Mouse (Mus musculus): ENCODE results near the gene Gm1979. TPM values are rescaled to one million over a fixed set of nuclear protein-coding genes. Genes with fewer than 3 reads are reported as not detected.
A peak's percentile ranks its signal among the peaks of the same experiment; 100 is the strongest.
"Not testable (repeated sequence)": the region's sequence is repeated elsewhere in the genome, so short reads cannot be mapped to it uniquely, and the experiment has no call there.

Gm1979 gene
- not detected in 2 replicates for polyA plus RNA-seq (2012; rRNA removed)
- 0.15 and 0.30 TPM in 2 replicates for polyA plus RNA-seq (2014; fragmentation: Nextera tagmentation; extraction: Ambion mirVana)

DNA sequence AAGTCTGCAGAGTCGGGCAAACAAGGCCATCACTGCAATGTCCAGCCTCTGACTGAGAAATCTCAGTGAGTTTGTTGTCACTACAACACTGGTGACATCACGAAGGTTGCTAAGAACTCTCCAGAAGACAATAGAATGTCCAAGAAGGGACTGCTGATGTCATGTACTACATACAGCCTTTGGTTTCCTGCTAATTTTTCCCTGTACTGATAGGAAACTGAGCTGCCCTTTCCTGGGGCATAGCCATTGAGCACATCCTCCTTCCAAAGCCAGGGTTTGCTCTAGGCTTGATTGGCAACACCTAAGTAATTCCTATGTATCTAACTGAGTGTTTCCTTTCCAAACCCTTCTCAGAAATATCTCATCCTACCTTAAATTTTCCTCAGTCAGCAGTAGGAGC is at the start of gene Gm1979:
Gm1979 (minus strand) TSS at position 101 of the 400 bp plus-strand sequence.
- not testable (repeated sequence) for H3K27me3 ChIP-seq (ENCODE audit: control insufficient read depth, insufficient read depth, low read length); H3K9ac ChIP-seq (ENCODE audit: low read depth, low read length, severe bottlenecking); DNase-seq (ENCODE audit: low spot score); H3K4me1 ChIP-seq (ENCODE audit: control insufficient read depth, insufficient read depth, low read length); H3K9me3 ChIP-seq (ENCODE audit: control insufficient read depth, low read length); ATAC-seq (ENCODE audit: low FRiP score, low read depth); H3K4me2 ChIP-seq (replicated peaks; ENCODE audit: low read depth, low read length, severe bottlenecking); H3K36me3 ChIP-seq (ENCODE audit: control insufficient read depth, insufficient read depth, low read length); H3K27ac ChIP-seq (replicated peaks; ENCODE audit: low read depth, low read length); H3K4me3 ChIP-seq (replicated peaks; ENCODE audit: low read length)
- 92% methylated on average over 1 of the region's 2 CpGs for WGBS

- not testable (repeated sequence) for H3K36me3 ChIP-seq (ENCODE audit: control insufficient read depth, insufficient read depth, low read length); H3K4me3 ChIP-seq (replicated peaks; ENCODE audit: low read length); DNase-seq (ENCODE audit: low spot score); H3K4me2 ChIP-seq (replicated peaks; ENCODE audit: low read depth, low read length, severe bottlenecking); H3K4me1 ChIP-seq (ENCODE audit: control insufficient read depth, insufficient read depth, low read length); H3K9ac ChIP-seq (ENCODE audit: low read depth, low read length, severe bottlenecking); H3K27me3 ChIP-seq (ENCODE audit: control insufficient read depth, insufficient read depth, low read length); H3K9me3 ChIP-seq (ENCODE audit: control insufficient read depth, low read length); ATAC-seq (ENCODE audit: low FRiP score, low read depth); H3K27ac ChIP-seq (replicated peaks; ENCODE audit: low read depth, low read length)
- WGBS = 69% methylated on average over 2 of the region's 2 CpGs
These were observed 34.9 kb upstream of the Gm1979 start, which contains the start of gene Speer4a for GRCm38 (mm10) chr5:26039458-26039857. Gene Speer4a (minus strand): TSS chr5:26039558.

DNA sequence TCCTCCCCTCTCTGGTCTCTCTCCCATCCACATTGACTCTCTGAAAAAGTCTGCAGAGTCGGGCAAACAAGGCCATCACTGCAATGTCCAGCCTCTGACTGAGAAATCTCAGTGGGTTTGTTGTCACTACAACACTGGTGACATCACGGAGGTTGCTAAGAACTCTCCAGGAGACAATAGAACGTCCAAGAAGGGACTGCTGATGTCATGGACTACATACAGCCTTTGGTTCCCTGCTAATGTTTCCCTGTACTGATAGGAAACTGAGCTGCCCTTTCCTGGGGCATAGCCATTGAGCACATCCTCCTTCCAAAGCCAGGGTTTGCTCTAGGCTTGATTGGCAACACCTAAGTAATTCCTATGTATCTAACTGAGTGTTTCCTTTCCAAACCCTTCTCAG is 18.2 kb upstream of the Gm1979 start, which contains the start of gene Gm5862:
Gm5862 (minus strand) TSS at position 101 of the 400 bp plus-strand sequence.
- H3K36me3 ChIP-seq (ENCODE audit: control insufficient read depth, insufficient read depth, low read length); ATAC-seq (ENCODE audit: low FRiP score, low read depth); H3K27me3 ChIP-seq (ENCODE audit: control insufficient read depth, insufficient read depth, low read length); H3K4me3 ChIP-seq (replicated peaks; ENCODE audit: low read length); H3K27ac ChIP-seq (replicated peaks; ENCODE audit: low read depth, low read length); H3K9me3 ChIP-seq (ENCODE audit: control insufficient read depth, low read length); H3K4me1 ChIP-seq (ENCODE audit: control insufficient read depth, insufficient read depth, low read length); H3K4me2 ChIP-seq (replicated peaks; ENCODE audit: low read depth, low read length, severe bottlenecking); DNase-seq (ENCODE audit: low spot score); H3K9ac ChIP-seq (ENCODE audit: low read depth, low read length, severe bottlenecking): not testable (repeated sequence)
- no CpG with 5 or more reads among the region's 3 CpGs for WGBS

DNA sequence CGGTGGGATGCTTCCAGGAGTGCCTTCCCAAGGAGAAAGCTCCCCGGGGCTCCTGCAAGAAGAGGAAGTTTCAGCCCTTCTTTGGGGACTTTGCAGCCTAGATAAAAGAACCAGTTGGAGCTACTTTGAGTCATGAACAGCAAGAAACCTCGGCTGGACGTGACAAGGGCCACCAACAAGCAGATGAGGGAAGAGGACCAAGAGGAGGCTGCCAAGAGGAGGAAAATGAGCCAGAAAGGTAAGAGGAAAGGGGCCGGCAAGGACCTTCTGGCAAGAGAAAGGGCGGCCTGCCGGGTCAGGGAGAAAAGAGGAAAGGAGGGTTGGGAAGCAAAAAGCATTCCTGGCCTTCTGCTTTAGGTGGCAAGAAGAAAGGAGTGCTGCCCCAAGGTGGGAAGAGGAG is 3.1 kb upstream of the Gm1979 start:
- H3K4me3 ChIP-seq (replicated peaks; ENCODE audit: low read length); H3K9me3 ChIP-seq (ENCODE audit: control insufficient read depth, low read length); H3K27me3 ChIP-seq (ENCODE audit: control insufficient read depth, insufficient read depth, low read length); DNase-seq (ENCODE audit: low spot score); H3K4me1 ChIP-seq (ENCODE audit: control insufficient read depth, insufficient read depth, low read length); H3K27ac ChIP-seq (replicated peaks; ENCODE audit: low read depth, low read length); H3K9ac ChIP-seq (ENCODE audit: low read depth, low read length, severe bottlenecking); H3K4me2 ChIP-seq (replicated peaks; ENCODE audit: low read depth, low read length, severe bottlenecking); H3K36me3 ChIP-seq (ENCODE audit: control insufficient read depth, insufficient read depth, low read length); ATAC-seq (ENCODE audit: low FRiP score, low read depth): not testable (repeated sequence)
- 65% methylated on average over 6 of the region's 7 CpGs for WGBS

- peak; percentile 47 for ATAC-seq (ENCODE audit: low FRiP score, low read depth)
- not testable (repeated sequence) for H3K9ac ChIP-seq (ENCODE audit: low read depth, low read length, severe bottlenecking); H3K4me1 ChIP-seq (ENCODE audit: control insufficient read depth, insufficient read depth, low read length); H3K9me3 ChIP-seq (ENCODE audit: control insufficient read depth, low read length); H3K27ac ChIP-seq (replicated peaks; ENCODE audit: low read depth, low read length); DNase-seq (ENCODE audit: low spot score); H3K36me3 ChIP-seq (ENCODE audit: control insufficient read depth, insufficient read depth, low read length); H3K27me3 ChIP-seq (ENCODE audit: control insufficient read depth, insufficient read depth, low read length)
- Histone ChIP-seq H3K4me3 (replicated peaks; ENCODE audit: low read length) (peak overlapping the region; percentile 10), H3K4me2 (replicated peaks; ENCODE audit: low read depth, low read length, severe bottlenecking) (peak overlapping the region; percentile 33)
- WGBS = 24% methylated on average over 41 of the region's 45 CpGs
These were observed 2.5 kb upstream of the Gm1979 start for GRCm38 (mm10) chr5:26006937-26007695.

DNA sequence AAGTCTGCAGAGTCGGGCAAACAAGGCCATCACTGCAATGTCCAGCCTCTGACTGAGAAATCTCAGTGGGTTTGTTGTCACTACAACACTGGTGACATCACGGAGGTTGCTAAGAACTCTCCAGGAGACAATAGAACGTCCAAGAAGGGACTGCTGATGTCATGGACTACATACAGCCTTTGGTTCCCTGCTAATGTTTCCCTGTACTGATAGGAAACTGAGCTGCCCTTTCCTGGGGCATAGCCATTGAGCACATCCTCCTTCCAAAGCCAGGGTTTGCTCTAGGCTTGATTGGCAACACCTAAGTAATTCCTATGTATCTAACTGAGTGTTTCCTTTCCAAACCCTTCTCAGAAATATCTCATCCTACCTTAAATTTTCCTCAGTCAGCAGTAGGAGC is 16.0 kb downstream of the Gm1979 start, which contains the start of gene Gm21698:
Gm21698 (minus strand) TSS at position 101 of the 400 bp plus-strand sequence.
- not testable (repeated sequence) for H3K36me3 ChIP-seq (ENCODE audit: control insufficient read depth, insufficient read depth, low read length); H3K9ac ChIP-seq (ENCODE audit: low read depth, low read length, severe bottlenecking); H3K4me1 ChIP-seq (ENCODE audit: control insufficient read depth, insufficient read depth, low read length); ATAC-seq (ENCODE audit: low FRiP score, low read depth); H3K27ac ChIP-seq (replicated peaks; ENCODE audit: low read depth, low read length); H3K4me3 ChIP-seq (replicated peaks; ENCODE audit: low read length); H3K9me3 ChIP-seq (ENCODE audit: control insufficient read depth, low read length); H3K27me3 ChIP-seq (ENCODE audit: control insufficient read depth, insufficient read depth, low read length); DNase-seq (ENCODE audit: low spot score); H3K4me2 ChIP-seq (replicated peaks; ENCODE audit: low read depth, low read length, severe bottlenecking)
- no CpG with 5 or more reads among the region's 3 CpGs for WGBS

GRCm38 (mm10) chr5:25972563-25972962 is 32.0 kb downstream of the Gm1979 start, which contains the start of gene Gm21680:
Gene Gm21680 (minus strand): TSS chr5:25972663.
- ATAC-seq (ENCODE audit: low FRiP score, low read depth); H3K4me2 ChIP-seq (replicated peaks; ENCODE audit: low read depth, low read length, severe bottlenecking); H3K9ac ChIP-seq (ENCODE audit: low read depth, low read length, severe bottlenecking); H3K27ac ChIP-seq (replicated peaks; ENCODE audit: low read depth, low read length); H3K4me3 ChIP-seq (replicated peaks; ENCODE audit: low read length); H3K4me1 ChIP-seq (ENCODE audit: control insufficient read depth, insufficient read depth, low read length); H3K36me3 ChIP-seq (ENCODE audit: control insufficient read depth, insufficient read depth, low read length); H3K9me3 ChIP-seq (ENCODE audit: control insufficient read depth, low read length); H3K27me3 ChIP-seq (ENCODE audit: control insufficient read depth, insufficient read depth, low read length); DNase-seq (ENCODE audit: low spot score): not testable (repeated sequence)
- WGBS = no CpG with 5 or more reads among the region's 2 CpGs

GRCm38 (mm10) chr5:25957050-25957449 is 47.5 kb downstream of the Gm1979 start:
- DNase-seq (ENCODE audit: low spot score); H3K9me3 ChIP-seq (ENCODE audit: control insufficient read depth, low read length); H3K4me3 ChIP-seq (replicated peaks; ENCODE audit: low read length); ATAC-seq (ENCODE audit: low FRiP score, low read depth); H3K36me3 ChIP-seq (ENCODE audit: control insufficient read depth, insufficient read depth, low read length); H3K27me3 ChIP-seq (ENCODE audit: control insufficient read depth, insufficient read depth, low read length); H3K27ac ChIP-seq (replicated peaks; ENCODE audit: low read depth, low read length); H3K4me2 ChIP-seq (replicated peaks; ENCODE audit: low read depth, low read length, severe bottlenecking); H3K4me1 ChIP-seq (ENCODE audit: control insufficient read depth, insufficient read depth, low read length); H3K9ac ChIP-seq (ENCODE audit: low read depth, low read length, severe bottlenecking): not testable (repeated sequence)
- WGBS = 61% methylated on average over 16 of the region's 17 CpGs

Measured in limb, embryonic 14.5 days (tissue).